Mouse (Mus musculus) mouse embryonic stem cell (cell line): ENCODE results near the gene Hspb9.

ENCODE experiments used
- in situ Hi-C, 2 experiments: fragments of 300-500 bp; cut with MboI; formaldehyde crosslinking; loops; 1 replicate in 1 of 2; 3 replicates in 1 of 2; pipeline ENCODE4 v1.14.3; 2019 to 2020; ENCODE audit warnings: low sequenced_read_pairs in 2 of 2, low pct_unique_long_range_greater_than_20kb in 1 of 2, mixed read lengths in 1 of 2; ENCODE audit not compliant: unreplicated experiment in 1 of 2

Hspb9 gene

DNA sequence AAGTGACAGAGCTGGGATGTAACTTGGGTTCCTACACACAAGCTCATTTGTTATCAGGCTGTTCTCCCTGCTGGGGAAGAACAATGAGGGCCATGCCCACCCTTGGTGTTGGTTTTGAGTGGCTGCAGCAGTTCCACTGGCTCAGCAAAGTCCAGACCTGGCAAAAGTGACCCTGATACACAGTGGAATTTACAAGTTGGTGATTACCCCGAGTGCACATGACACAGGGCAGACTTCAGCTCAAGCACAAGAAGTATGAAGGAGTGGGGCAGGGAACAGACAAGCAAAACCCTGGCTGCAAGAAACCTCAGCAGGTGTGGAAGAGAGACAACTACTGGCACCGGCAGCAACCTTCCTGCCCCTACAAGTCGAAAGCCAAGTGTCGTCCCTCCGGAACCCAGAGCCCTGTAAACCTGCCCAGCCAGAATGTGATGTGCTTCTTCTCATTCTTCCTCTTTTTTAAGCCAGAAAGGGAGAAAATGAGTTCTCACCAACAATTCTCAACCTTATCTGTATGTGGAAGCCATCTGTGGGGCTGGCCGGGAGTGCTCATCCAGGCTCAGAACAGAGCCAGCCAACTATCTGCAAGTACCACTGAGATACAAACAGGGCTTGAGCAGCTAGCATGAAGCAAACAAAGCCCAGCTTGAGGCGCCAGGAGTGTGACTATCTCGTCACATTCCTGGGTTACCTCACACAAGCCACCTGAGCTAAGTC is 8.3 kb downstream of the Hspb9 start:
- in situ Hi-C loops, result no loop called here

DNA sequence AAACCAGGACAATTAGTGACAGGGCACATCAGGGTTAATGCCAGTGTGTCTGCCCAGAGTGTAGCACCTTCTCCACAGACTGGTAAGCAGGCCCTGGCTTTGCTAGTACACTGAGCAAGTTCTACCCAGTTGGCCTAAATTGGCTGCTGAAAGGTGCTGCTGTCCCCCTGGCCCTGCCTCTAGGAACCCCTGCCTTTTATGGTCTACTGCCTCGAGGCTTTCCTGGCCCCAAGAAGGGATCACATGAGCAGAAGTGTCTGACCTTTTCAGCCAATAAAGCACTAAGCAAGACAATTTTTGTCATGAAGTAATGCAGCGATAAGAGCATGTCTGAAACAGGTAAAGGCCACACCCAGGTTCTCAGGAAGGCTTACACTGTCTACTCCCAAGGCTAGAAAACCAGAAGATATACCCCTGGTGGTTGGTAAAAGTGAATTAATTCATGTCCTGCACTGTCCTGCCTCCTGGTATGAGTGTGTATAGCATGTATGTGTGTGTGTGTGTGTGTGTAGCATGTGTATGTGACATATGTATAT is 8.9 kb downstream of the Hspb9 start:
- in situ Hi-C loops, result no loop called here

DNA sequence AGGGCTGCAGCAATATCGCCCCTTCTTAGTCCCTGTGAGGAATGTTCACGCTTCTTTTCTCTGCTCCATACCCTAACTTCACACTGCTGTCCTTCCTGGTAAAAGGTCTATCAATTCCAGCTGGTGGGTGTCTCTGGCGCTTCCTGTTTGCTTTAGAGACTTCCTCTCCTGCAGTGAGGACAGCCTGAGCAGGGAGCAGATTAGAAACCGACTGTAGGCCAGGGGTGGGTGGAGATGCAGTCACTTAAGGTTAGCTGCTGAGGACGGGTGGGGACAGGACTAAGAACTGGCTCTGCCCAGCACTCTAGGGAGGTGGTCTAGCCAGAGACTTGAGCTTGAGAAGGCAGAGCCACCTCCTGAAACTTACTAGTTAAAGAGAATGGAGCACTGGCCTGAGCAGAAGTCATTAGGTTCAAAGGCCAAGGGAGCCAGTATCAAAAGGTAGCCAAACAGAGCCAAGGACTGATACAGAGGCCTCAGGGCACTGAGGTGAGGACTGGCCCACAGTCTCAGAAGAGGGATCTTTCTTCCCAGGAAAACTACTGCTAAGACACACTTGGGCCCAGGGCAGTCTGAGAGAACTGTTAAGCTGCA is 11.4 kb downstream of the Hspb9 start:
- in situ Hi-C loops, result no loop called here

DNA sequence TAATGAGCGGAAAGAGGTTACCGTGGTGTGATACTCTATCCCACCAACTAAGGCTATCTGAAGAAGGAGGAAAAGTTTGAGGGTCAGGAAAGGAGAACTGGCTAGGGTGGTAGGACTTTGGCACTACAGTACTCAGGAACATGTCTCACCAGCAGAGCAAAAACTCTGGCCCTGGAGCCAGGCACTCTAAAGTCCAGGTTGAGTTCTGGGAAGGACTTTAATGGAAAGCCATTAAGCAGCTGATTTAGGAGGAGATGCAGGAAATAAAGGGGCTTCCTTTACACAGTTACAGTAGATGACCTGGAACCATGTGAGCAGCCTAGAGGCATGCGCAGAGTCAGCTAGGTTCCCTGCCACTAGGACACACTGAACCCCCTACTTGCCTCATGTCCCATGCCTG is 13.6 kb downstream of the Hspb9 start:
- in situ Hi-C loops, result no loop called here

DNA sequence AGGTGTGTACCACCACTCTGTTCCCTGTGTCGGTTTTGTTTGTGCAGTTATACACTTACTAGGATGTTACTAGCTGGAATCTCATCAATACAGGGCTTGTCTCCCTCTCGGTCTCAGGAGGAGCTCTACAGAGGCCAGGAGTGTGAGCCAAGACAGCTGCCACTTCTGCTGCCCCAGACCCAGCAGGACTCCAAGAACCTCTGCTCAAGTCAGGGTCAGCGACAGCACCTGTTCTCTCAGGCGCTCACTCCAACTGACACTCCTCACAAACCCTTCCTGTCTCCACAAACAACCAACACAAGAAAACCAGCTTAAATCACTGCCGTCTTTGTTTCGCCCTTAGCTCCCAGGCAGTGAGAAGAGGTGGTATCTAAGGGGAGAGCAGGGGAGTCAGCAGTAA is 15.0 kb downstream of the Hspb9 start:
- in situ Hi-C loops, result no loop called here

DNA sequence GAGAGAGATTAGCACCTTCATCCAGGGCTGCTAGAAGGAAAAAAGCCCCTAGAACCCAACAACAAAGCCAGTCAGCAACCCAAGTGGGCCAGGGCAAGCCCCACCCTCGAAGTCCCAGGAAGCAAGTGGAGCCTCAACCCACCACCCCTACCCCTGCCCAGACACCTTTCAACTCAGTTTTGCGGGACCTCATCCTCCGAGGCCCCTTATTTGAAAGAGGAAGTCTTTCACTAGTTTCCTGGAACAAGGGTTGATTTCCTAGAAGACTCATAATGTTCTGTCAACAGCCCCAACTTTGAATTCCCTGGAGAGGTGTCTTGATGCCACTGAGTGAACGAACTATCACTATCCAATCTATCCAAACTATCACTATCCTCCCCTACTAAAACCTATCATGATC is 16.3 kb downstream of the Hspb9 start:
- in situ Hi-C loops, result no loop called here

DNA sequence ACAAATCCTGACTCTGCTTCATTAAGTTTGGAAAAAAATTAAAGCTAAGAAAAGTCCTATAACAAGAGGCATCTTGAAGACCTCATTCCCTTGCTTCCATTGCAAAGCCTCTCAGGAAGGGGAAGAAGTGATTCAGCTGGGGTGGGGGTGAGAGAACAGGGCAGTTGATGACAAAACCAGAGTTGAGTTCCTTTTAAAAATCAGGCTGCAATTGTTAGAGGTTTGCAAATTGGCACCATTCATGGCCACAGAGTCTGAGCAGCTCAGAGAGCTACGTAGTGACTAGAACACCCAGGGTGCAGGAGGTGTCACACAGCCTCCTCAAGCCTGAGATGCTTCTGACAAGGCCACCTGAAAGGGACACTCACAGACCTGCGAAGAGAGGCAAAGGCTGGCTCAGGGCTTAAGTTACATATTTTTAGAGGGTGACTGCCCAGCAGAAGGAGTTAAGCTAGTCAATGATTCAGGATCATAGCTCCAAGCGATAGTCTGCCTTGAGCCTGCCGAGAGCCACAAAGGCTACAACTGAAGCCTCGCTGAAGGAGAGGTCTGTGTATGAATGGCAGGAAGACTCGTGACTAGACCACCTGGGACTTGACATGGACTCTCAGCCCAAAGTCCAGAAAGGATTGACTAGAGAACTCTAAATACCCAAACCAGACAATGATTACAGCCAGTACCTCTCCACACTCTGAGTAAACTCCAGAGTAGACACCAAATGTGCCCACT is 17.0 kb downstream of the Hspb9 start:
- in situ Hi-C loops, result no loop called here

DNA sequence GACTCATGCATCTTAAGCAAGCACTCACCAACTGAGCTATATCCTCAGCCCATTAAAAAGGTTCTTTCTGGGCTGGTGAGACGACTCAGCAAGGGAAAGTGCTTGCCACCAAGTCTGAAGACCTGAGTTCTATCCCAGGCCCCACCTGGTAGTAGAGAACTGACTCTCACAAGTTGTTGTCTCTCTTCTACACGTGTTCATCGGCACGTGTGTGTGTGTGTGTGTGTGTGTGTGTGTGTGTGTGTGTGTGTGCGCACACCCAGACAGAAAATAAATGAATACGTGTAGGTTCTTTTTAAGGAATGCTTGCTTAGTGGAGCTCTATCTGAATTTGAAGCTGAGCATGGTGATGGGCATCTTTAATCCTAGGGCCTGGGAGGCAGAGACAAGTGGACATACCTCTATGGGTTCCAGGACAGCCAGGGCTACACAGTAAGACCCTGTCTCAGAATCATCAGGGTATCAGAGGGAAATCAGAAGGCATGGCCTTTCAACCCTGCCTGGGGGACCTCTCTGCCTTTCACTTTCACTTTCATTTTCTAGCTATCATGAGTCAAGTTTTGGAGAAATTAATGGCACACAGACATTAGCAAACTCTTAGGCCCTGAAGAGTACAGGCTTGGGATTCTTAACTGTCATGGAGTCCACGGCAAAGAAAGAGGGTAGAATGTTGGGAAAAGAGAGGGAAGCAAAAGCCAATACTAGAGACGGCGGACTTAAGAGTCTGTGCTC is 21.6 kb downstream of the Hspb9 start:
- in situ Hi-C loops, result no loop called here

DNA sequence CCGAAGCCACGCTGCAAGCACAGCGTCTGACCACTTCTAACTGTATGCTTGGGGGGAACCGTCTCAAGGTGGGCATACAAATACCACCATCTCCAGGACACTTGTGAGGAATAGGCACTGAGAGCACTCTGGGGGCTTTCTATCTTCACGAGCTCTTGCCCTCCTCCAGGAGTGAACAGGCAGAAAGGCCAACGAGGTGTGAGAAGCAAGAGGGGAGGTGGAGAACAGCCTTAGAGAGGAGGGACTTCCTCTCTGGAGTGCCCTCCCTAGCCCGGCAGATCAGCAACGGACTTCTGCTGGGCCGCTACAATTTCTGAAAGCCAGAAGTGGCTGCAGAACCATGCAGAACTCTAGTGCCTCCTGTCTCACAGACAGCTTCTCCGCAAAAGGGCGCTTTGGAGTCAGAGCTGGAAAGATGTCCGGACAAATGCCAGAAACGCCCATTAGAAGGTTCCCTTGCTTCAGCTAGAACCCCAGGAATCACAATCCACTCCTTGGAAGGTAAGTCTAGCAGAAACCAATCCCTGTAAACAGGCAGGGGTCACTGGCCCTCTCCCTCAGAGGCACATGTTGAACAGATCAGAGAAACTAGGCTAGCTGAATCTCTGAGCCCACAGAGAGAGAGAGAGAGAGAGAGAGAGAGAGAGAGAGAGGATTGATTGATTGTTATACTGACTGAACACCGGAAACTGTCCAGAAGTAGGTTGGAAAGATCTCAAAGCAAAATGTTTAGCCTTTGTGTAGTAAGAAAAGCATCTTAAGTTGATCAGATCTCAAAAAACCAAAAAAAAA is 22.5 kb downstream of the Hspb9 start:
- in situ Hi-C loops, result no loop called here

DNA sequence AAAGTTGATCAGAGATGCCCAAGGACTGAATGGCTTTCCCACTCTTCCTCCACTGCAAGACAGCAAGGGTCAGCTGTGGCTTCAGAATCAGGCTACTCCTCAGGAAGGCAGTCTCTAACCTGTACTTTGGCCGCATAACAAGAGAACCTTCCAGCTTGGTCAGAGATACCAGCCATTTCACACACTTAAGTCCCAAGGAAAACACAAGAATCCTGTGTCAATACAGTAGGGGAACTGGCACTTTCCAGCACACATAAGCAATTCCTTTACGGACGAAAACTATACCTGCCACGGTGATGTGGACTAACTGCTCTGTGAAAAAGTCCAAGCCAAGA is 23.1 kb downstream of the Hspb9 start:
- in situ Hi-C loops, result no loop called here

DNA sequence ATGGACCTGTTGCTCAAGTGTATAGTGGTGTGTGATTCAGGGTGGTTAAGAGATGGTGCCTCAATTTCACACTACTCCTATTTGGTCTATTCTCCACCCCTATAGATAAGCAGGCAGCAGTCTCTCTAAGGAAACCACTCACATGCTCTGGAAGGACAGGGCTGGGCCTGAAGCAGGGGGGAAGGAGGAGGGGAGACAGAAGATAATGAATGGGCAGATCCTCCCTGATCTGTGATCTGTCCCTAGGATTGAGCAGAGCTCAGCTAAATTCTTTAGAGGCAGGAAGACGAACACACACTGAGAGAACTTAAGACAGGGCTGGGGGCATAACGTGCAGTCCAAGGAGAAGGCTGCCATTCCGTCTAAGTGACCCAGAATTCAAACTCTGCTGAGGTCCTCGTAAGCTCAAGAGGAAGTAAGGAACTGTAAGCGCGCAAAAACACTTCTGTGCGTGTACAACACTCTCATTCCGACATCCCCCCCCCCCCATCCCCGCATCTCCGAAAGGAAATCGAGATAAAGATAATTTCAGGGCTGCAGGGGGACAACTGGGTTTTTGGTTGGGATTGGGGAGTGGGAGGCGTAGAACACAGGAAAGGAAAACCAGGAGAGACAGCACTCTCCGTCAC is 23.6 kb downstream of the Hspb9 start:
- in situ Hi-C loops, result no loop called here

DNA sequence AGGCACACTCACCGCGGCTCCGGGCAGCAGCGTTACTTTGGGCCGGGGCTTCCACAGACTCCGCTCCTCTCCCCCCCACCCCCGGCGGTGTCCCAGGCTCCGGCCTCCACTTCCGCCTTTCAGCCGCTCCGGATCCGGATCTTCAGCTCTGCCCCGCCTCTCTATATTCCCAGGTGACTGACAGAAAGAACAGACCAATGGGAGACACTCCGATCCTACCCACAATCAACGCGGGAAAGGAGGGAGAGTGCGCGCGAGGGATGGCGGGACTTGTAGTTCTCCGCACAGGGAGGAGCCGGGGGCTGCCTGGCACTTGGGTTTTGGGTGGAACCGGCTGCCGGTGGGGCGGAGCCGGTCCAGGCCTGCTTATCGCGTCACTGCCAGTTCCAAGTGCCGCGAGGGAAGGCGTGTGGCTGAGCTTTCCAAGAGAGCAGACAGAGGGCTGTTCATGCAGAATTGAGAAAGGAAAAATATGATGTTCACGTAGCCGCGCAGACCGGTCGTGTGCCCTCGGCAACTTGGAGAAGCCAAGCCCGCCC is 24.5 kb downstream of the Hspb9 start, which contains the start of gene Rab5c:
Gene Rab5c, minus strand, starts transcription at position 150 of the 539 bp plus-strand sequence.
- in situ Hi-C loops, result no loop called here

DNA sequence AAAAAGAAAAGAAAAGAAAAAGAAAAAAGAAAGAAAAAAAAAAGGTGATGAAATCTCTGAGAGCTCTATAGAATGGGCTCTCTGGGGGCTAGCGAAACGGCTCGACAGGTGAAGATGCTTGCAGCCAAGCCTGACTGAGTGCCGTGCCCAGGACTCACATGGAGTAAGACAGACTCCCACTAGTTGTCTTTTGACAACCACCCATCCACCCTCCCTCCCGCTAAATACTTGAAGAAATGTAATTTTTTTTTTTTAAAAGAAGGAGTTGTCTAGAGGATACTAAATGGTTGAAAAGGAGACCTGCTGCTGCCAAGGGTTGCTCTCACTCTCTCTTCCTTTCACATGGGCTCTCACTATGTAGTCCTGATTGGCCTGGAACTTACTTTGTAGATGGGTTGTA is 25.1 kb downstream of the Hspb9 start:
- in situ Hi-C loops, result no loop called here

DNA sequence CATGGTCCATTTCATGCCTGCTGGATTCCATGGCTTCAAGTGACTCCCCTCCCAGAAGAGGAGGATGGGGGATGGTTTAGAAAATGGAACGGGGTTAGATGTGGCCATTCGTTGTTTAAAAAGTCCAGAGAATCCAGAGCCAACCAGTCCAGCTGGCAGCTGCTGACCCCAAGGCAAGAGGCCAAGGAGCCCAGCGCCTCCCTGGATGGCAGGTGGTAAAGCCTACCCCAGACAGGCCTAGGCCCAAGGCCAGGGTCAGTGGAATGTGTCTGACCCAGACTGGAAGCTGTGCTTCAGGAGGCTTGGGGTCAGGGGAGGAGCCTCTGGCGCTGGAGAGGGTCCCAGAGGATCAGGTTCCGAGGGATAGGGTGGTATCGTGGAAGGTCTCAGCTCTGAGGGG is 27.7 kb downstream of the Hspb9 start:
- in situ Hi-C loops, result no loop called here

DNA sequence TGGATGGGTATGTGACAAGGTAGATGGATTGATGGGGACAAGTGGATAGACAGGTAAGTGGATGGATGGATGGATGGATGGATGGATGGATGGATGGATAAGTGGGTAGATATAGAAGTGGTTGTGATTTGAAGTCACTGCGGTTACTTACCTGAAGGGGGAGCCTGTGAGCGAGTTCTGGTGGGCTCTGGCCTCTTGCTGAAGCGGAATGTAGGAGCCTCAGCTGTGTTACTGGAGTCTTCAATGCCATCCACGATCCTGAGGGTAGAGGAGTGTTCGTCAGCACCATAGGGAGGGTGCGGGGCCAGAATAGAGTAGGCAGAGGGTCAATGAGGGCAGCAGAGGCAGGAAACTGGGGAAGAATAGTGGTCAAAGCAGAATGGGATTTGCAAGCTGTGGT is 31.4 kb downstream of the Hspb9 start:
- in situ Hi-C loops, result no loop called here

DNA sequence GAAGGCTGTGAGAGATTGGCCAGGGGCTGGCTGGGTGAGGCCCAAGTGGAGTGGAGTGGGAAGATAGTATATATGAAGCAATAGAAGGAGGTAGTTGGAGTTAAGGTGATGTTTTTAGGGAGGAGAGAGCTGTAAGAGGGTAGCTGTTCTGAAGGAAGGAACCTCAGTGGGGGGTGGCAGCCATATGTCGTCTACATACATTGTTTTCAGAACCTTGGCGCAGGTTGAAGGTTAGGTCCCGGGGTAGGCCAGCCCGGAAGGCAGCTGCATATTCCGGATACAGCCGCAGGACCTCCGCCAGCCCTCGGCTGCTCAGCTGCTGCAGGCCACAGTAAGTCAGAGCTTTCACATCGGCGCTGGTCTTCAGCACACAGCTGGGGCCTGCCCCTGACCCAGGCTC is 32.9 kb downstream of the Hspb9 start:
- in situ Hi-C loops, result no loop called here

DNA sequence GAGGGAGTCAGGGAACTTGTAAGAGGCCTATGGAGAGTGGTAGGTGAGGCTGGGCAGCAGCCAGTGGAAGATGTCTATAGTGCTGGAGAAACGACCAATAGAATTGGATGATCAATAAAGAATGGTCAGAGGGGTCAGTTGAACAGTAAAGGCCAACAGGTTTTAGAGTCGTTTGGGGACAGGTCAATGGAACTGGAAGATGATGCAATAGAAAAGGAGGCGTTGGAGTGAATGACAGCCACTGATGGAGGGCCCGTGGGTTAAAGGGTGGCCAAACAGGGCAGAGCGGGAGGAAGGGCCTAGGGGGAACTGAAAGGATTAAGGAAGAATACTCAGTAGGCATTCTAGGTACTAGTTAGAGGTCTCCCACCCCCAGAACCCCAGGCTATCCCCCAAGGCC is 33.5 kb downstream of the Hspb9 start:
- in situ Hi-C loops, result no loop called here

DNA sequence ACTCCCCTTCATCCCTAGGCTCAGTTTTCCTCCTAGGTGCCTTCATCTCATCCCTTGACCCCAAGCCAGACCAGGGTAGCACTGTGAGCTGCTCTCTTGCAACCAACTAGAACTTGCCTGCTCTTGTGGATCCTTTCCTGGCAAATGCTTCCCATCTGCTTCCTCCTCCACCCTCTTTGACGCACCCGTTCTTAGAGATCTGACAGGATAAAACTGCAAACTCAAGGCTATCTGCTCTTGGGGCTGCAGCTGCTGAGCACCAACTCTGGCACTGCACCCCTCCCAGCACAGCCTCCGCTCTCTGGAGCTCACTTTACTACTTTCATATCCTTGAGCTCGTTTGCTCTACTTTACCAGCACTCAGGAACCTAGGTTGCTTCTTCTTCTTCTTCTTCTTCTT is 35.0 kb downstream of the Hspb9 start:
- in situ Hi-C loops, result no loop called here
